Mouse (Mus musculus): ENCODE data around the gene Ost4.
"Not testable (repeated sequence)": the region's sequence is repeated elsewhere in the genome, so short reads cannot be mapped to it uniquely, and the experiment has no call there.

Gene Ost4

GRCm38 (mm10) chr5:30889088-30889754 lies 18.4 kb downstream of the Ost4 start:
- DNase-seq: peak; percentile 85

- peak; percentile 92 for DNase-seq
Observed at GRCm38 (mm10) chr5:30888337-30889087, 19.1 kb downstream of the Ost4 start, which contains the start of gene Agbl5. Agbl5 (plus strand) TSS chr5:30888694.

GRCm38 (mm10) chr5:30887858-30888336 lies 19.7 kb downstream of the Ost4 start:
- DNase-seq: peak; percentile 94

GRCm38 (mm10) chr5:30887331-30887761 lies 20.2 kb downstream of the Ost4 start:
- DNase-seq: peak; percentile 84

GRCm38 (mm10) chr5:30886731-30887130 lies 20.9 kb downstream of the Ost4 start:
- DNase-seq: no peak

GRCm38 (mm10) chr5:30886209-30886608 lies 21.4 kb downstream of the Ost4 start:
- no peak for DNase-seq

GRCm38 (mm10) chr5:30881839-30882238 lies 25.7 kb downstream of the Ost4 start:
- DNase-seq: not testable (repeated sequence)

GRCm38 (mm10) chr5:30879347-30879943 lies 28.1 kb downstream of the Ost4 start:
- DNase-seq: no peak

GRCm38 (mm10) chr5:30878616-30879015 lies 29.0 kb downstream of the Ost4 start:
- DNase-seq: no peak

GRCm38 (mm10) chr5:30874365-30874764 lies 33.2 kb downstream of the Ost4 start:
- no peak for DNase-seq

GRCm38 (mm10) chr5:30872574-30872973 lies 35.0 kb downstream of the Ost4 start:
- DNase-seq: no peak

- DNase-seq: no peak
Observed at GRCm38 (mm10) chr5:30870131-30870406, 37.5 kb downstream of the Ost4 start.

GRCm38 (mm10) chr5:30869405-30870130 lies 38.0 kb downstream of the Ost4 start:
- peak; percentile 93 for DNase-seq

GRCm38 (mm10) chr5:30868981-30869380 lies 38.6 kb downstream of the Ost4 start:
- DNase-seq: no peak

GRCm38 (mm10) chr5:30867712-30868111 lies 39.9 kb downstream of the Ost4 start, which contains the start of gene Tmem214:
Tmem214 (plus strand) TSS chr5:30868012.
- DNase-seq: no peak

- no peak for DNase-seq
Observed at GRCm38 (mm10) chr5:30866871-30867270, 40.7 kb downstream of the Ost4 start.

- no peak for DNase-seq
Observed at GRCm38 (mm10) chr5:30864322-30864721, 43.3 kb downstream of the Ost4 start.

- DNase-seq: no peak
Observed at GRCm38 (mm10) chr5:30863852-30864251, 43.7 kb downstream of the Ost4 start.

- DNase-seq: no peak
Observed at GRCm38 (mm10) chr5:30856124-30856523, 51.5 kb downstream of the Ost4 start.

Measured in liver (tissue).